Mouse (Mus musculus) layer of hippocampus, postnatal 14 days (tissue): Measurements from ENCODE around the gene Slc16a3. TPM values are rescaled to one million over a fixed set of nuclear protein-coding genes. Genes with fewer than 3 reads are reported as not detected.

Experiments used
- DNase-seq, 2 experiments: peaks; one replicate each; pipeline ENCODE4 v3.0.0; 2021 to 2022; ENCODE audit warnings: low spot score in 2 of 2, mixed read lengths in 1 of 2
- total RNA-seq, 2 experiments: library from RNA; stranded (reverse); gene quantifications; 2 replicates each; pipeline ENCODE4 v1.2.3; 2021

The Slc16a3 gene
- total RNA-seq, 2 experiments from 2014 or later, result 2.1 to 3.3 TPM

DNA sequence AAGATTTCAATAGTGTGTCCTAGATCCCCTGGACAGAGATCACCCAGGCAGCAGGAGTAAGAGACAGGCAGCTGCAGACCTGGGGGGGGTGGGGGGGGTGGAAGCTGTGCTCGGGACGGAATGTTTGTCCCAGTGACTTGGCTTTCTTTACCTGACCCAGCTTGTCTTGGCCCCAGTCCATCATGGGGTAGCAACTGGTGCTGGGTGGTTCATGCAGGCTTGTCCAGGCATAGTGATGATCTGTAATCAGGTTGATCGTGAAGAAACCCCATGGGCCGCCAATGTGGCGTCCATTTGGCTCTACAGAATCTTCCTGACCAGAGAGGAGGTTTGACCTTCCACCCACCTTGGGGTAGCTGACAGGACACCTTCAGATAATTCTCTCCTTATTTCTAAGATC, 2.4 kb upstream of the Slc16a3 start:
- no peak for DNase-seq

DNA sequence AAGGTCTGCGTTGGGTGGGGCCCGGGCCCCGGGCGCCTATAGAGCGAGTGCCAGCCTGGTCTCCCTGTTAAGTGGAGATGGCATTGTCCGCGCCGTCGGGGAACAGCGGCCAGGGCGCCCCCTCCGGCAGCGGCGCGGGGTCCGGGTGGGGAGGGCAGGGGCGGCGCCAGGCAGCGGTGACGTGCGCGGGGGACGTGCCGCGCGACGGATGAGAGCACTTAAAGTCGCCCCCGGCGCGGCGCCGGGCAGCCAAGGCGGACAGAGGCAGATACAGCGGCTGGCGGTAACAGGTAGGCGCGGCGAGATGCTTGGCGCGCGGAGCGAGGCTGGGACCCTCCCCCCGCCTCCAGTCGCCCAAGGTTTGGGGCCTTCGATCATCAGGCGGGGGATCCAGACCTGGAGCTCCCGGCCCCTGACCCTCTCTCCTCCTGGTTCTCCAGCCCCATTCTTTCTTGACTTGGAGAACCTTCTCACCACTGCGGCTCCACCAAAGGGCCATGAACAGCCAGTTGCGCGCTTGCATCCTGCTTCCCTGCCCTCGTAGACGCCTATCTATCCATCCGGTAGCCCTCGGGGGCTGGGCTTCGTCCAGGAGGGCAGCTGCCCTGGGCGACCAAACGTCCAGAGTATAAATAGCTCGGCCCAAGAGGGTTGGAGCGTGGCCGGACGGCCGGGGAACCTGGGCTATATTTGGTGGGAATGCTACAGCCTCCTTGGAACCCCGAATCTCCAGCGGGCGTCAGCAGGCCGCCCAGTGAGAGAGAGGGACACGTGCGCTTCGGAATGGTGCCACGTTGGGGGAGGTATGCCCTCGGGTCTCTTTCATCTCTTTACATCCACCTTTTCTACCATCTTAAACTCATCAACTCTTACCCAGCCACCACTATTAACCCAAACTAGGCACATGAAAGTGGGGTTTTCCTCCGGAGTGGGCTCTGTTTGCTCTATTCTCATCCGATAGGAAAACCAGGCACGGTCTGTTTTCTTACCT, 876 bp downstream of the Slc16a3 start:
- no peak for DNase-seq

DNA sequence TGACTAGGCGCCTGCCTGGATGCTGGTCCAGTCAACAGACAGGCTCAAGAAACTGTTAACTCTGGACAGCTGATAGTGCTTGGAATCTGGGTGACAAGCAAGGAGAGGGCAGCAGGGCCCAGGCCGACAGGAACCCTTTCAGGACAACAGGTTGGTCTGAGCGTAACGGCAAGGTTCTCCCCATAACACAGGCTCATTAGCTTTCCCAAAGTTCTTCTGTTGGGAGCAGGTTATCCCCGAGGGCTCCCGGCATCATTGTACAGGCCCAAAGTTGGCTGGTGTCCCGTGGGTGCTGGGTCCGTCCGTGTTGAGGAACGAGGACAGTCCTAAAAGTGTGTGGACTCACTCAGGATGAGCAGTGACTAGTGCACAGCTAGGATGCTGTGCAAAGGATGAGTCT, 1.6 kb downstream of the Slc16a3 start:
- no peak for DNase-seq

DNA sequence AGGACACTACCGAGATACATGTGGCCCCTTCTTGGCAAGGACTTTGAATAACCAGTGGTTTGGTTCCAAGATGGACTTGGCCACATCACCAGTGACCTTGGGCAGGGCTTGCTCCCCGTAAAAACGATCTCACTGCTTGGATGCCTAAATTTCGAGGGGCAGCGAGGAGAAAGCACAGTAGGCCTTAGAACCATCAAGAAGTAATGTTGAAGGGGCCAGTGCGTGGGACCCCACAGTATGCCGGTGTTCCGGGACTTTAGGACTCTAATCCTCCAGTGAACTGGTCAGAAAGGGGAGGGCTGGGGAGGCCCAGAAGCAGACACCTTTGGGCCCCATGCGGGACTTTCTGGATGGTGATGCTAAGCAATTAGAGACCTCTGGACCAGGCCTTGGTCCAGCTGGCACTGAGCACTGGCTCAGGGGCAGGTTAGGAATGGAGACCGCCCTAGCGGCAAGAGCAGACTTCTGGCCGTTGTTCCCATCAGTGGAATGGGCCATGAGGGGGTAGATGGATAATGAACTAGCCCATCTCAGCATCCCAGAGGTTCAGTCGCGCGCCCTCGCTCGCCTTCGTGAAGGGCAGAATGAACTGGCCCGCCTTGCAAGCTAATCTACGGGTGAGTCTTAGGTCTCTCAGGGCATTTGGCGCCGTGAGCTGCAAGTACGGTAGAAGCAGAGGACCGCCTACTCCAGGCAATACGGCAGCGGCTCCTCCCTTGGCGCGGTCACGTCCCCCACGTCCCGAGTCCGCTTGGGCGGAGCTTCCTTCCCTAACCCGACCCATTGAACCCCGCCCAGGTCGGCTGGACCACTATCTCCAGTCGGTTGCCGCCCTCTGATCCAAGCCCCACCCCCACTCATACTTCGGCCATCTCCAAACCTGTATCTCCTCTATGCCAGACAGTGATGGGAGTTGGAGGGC, 2.3 kb downstream of the Slc16a3 start:
- peak; percentile 39 to 69 for DNase-seq

DNA sequence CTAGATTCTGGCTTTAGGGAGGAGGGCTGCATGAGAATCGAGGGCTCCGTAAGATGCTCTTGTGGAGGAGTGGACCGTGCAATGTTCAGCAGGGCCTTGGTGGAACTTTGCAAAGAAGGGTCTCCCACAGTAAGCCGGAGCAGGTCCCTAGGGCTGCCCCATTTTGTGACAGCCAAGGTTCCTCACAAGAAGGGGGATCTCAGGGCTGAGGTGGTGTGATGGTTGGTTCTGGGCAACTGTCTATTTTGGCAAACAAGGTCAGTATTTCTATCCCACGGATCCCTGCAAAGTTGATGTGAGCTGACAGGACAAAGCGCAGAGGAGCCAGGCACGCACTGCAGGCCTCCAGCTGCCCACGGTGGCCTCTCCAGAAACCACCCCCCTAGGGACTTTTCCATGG, 3.0 kb downstream of the Slc16a3 start:
- DNase-seq, result no peak

DNA sequence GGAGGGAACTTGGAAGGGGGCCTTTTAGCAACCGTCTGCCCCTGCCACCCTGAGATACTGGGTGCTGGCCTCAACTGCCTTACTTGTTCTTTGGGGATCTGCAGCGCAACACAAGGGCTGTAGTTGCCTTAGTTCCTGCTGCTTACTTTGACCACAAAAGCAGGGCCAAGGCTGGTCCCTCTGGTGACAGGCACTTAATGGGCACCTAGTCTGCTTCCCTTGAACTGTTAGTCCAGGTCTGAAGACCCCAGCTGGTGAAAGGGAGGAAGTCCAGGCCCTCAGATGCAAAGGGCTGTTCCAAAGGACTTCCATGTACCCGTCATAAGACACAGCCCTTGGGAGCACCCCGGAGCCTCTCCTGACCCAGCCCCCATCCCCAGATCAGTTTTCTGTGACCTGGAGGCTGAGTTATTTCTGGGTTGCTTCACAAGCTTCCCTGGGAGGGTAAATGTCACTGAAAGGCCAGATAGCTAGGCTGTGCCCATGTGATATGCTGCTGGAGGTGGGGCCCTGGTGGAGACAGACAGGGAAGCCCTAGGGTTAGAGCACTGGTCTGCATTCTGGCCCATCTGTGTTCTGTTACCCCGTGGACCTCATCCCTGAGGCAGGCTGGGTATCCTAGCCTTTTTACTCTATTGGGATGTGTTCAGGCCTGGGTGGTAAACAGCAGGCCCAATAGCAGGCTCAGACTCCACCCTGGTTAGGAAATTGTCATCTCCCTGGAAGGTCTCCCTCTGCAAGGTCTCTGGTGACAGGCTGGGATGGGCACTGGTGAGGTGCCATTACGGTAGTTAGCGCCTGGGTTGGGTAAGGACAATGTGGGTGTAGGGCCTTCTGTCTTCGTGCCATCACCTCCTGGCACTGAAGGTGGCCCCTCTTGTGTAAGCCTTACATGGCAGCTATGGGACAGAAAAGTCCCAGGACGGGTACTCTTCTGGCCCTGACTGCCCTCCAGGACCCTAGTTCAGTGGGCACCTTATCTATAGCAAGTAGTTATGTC, 3.8 kb downstream of the Slc16a3 start:
- DNase-seq, result no peak

DNA sequence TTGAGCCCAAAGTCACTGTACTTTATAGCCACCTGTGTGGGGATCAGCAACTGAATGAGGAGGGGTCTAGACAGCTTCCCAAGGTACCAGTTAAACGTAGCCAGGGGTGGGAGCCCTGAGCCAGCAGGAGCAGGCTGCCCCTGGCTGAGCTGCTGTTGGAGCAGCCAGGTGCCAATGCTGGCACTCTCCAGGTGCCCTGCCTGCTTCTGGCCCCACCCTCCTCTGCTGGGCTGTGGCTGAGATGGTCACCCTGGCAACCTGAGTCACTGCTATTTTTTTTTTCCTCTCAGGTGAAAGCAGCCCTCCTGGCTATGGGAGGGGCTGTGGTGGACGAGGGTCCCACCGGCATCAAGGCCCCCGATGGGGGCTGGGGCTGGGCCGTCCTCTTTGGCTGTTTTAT, 6.7 kb downstream of the Slc16a3 start:
- no peak for DNase-seq

DNA sequence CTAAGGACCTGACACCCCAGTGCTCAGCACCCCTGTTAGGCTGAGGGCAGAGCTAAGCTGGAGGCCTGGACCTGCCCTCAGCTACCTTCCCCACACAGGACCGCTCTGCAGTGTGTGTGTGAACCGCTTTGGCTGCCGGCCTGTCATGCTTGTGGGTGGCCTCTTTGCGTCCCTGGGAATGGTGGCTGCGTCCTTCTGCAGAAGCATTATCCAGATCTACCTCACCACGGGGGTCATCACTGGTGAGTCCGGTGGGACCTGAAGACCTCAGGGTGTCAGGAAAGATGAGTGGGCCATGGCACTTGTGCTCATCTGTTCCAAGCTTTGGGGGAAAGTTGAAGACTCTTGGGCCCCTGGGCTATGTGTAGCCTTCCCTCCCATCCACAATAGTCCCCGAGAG, 7.4 kb downstream of the Slc16a3 start:
- DNase-seq, result no peak

DNA sequence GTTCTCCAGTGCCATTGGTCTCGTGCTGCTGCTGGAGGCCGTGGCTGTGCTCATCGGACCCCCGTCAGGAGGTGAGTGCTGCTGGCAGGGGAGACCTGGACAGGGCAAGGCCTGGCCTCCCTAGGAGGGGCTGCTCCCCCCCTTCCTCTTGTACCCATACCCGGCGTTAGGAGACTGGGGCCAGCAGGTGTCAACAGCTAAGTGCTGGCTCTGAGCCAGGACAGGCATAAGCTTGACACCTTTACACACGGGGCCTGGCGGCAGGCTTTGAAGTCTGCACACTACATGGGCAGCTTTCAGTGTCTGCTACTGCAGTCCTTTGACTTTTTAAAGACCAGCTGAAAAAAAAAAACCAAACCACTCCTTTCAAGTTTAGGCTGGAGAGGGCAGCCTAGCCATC, 8.8 kb downstream of the Slc16a3 start:
- DNase-seq, result no peak

DNA sequence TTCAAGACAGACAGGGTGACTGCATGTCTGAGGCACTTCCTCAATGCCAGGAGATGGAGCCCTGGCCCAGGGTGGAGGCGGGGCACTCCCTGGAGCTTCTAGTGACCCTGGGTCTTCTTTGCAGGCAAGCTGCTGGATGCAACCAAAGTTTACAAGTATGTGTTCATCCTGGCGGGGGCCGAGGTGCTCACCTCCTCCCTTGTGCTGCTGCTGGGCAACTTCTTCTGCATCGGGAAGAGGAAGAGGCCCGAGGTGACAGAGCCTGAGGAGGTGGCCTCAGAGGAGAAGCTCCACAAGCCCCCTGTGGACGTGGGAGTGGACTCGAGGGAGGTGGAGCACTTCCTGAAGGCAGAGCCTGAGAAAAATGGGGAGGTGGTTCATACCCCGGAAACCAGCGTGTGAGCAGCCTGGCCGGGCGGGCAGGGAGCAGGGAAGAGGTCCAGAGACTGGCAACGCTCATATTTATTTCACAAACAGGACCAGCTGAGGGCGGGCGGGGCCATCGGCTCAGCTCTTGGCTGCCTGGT, 9.5 kb downstream of the Slc16a3 start:
- DNase-seq, result no peak

DNA sequence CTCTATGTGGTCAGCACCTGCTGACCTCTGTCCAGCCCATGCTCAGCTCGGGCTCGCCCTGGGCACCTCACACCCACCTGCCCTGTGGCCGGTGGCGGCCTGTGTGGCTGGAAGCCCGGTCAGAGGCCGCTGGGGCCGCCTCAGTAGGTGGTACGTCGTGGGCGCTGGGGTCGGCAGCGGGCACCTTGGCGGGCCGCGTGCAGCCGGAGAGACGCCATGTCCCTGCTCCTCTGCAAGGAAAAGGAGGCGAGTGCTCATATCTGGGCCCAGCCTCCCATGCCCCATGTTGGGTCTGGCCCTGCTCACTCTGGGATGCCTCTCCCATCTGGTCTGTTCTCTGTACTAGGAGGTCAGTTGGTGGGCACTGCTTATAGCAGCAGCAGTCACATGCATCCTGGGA, 10.8 kb downstream of the Slc16a3 start:
- DNase-seq, result no peak

DNA sequence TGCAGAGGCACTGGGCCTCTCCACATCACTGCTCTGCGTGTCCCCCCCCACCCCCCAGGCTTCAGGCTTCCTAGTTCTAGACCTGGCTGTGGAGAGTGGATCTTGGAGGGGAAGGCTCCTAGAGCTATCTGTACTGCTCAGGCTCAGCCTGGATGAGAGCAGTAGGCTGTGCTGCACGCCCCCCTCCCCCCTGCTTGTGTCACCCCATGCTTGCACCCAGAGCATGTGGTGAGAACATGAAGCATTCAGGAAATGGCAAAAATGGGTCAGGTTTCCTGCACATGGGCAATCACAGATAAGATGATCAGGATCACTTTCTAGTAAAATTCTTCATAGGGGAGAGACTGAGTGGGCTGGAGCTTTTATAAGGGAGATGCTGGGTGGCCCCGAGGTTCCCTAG, 11.3 kb downstream of the Slc16a3 start:
- DNase-seq, result no peak

DNA sequence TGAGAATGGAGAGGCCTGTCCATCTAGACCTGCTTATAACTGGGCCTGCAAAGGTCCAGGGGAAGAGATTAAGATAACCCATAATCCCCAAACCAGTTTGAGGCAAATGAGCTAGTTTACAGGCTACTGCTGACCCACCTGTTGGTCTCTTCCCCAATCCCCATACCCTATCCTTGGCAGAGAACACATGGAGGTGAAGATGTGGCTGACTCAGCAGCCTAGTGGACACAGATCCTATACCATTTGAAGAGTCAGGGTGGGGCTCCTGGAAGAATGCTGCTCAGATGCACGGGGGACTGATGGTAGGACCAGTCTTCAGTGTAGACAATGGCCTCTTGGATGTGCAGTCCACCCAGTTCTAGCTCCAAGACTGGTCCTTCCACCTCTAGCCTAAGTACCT, 12.0 kb downstream of the Slc16a3 start:
- DNase-seq, result no peak

DNA sequence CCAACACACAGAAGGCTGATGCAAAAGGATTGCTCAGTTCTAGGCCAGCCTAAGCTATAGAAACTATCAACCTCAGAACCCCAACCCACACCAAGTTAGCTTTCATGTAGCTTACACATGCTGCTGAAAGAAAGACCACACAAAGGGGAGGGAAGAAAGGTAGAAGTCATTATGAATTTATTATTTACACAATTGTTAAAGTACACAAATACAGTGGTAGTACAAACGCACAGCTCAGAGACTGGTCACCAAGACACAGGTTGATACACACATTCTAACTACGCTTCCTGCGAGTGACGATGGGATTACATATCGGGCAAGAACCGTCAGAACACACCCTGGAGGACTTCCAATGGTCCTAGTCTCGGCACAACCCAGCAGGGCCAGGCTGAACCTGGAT, 13.3 kb downstream of the Slc16a3 start:
- no peak for DNase-seq

DNA sequence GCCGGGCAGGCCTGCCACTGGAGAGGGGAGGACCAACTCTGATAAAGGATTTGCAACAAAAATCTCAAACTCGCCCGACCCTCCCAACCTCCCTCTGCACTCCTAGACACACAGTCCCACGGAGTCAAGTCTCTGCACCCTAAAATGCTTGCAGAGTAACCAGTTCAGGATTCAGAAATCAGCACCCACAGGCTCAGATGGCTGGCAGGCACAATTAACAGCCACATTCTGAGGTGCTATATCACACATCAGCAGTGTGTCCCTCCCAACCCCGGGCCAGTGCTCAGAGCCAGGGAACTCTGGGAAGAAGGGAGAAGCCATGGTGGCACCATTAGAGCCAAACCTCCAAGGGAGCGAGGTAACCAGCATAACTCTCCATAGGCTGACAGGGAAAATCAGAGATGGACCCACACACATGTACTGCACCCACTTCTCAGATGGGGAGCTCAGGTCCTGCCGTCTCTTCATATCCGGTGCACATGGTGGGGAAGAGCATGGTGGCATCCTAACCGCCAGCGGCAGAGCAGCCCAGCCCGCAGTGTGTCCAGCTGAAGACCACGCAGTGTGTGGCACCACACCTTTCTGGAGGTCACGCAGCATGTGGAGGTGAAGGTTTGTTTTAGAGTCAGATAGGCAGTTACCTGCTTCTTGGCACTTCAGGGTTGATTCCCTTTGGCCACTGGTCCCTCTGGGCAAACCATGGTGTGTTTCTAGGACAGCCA, 13.9 kb downstream of the Slc16a3 start:
- DNase-seq, result no peak

DNA sequence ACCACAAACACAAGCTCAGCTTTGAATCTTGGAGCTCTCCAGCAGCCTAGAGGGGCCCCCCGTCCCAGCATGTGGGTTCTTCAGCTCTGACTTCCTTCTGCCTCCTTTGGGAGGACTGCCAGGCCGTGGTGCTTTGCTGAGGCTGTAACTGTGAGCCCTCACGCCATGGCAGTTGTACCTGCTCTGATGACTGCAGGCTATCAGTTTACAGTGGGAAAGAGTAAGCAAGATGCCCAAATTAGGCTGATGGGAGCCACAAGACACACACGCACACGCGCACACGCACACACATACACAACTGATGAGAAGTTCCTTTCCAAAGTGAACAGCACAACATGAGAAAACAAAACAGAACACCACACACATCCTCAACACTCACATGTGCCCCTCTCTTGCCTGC, 14.6 kb downstream of the Slc16a3 start:
- no peak for DNase-seq

DNA sequence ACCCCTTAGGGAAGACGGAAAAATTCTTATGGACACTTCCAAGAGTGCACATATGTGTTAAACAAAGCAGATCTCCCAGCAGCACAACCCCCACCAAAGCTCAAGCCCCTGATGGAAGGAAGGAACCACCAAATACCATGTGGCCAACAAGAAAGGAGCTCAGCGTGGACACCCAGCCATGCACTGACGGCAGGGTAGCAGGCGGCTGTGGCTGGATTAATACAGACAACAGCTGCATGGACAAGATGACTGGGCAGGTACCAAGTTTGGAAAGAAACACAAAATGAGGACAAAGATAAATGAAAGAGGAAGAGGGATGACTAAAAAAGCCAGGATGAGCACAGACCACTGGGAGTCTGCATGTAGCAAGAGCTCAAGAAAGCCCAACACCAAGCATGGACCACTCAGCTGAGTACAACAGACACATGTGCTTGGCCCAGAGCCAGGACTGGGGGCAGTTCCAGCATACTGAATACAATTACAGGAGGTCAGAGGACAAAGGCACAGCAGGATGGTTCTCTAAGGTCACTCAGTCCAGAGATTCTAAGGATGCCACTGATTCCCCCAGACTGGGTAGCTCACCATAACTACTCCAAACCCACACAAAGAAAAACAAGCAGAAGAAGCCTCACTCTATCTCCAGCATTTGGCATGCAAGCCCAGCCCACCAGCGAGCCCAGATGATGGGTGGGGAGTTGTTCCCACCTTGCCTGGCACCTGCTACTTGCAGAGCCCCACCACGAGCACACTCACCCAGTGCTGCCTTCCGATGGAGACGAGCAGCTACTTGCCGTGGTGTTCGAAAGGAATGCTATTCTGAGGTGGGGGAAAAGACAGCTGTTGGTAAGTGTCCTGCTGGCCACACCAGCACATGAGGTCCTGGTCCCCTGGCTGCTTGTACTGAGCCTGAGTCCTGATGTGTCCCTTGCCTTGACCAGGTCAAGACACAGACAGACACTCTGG, 16.2 kb downstream of the Slc16a3 start:
- DNase-seq, result no peak

DNA sequence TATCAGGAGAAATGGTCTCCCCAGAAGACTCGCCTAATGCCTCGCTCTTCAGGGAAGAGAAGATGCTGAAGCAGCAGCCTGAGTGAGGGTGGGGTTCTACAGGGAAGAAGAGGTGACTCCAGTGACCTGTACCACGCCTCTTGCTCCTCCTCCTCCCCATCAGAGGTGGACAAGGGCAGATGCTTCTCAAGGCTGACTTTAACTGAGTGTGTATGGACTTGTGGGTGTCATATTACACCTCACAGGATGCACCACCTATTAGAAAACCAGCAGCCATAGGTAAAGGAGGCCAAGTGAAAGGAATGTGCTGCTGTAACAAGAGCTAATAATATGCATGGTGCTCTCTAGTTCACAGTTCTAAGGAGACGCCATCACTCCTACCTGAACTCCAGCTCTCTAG, 17.3 kb downstream of the Slc16a3 start:
- DNase-seq, result no peak

DNA sequence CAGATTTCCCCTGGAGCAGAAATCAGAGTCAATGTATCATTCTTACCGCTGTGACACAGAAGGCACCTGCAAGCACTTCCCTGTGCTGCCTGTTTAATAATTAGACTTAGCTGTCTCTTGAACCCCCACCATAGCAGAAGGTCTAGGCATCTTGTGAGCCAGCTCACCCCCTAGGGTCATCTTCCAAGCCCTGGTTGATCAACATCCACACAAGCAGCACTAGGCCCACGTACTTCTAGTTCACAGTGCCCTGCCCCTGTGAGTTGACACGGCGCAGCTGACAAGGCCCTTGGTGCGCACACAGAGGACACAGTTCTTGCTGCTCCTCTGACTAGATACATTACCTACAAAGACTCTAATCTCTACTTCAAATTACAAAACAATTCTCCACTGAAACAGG, 21.5 kb downstream of the Slc16a3 start:
- DNase-seq, result no peak
